Mouse (Mus musculus) heart, adult 2 months (tissue): Measurements from ENCODE around the gene Gm20388.

ENCODE experiments used
- CTCF ChIP-seq: fragments of 200-600 bp; IDR thresholded peaks from 2 replicates; pipeline ENCODE4 v1.8.1; 2022; ENCODE audit warnings: antibody characterized with exemption, mild to moderate bottlenecking, moderate library complexity
- EP300 ChIP-seq: fragments of 200-500 bp; IDR thresholded peaks from 2 replicates; pipeline ENCODE4 v1.6.1; 2011; ENCODE audit warnings: low read depth, low read length, control low read depth; ENCODE audit not compliant: insufficient read depth
- POLR2A ChIP-seq: fragments of 200-500 bp; IDR thresholded peaks from 2 replicates; pipeline ENCODE4 v1.6.1; 2011; ENCODE audit warnings: mild to moderate bottlenecking, low read depth, low read length, control low read depth; ENCODE audit not compliant: insufficient read depth

DNA sequence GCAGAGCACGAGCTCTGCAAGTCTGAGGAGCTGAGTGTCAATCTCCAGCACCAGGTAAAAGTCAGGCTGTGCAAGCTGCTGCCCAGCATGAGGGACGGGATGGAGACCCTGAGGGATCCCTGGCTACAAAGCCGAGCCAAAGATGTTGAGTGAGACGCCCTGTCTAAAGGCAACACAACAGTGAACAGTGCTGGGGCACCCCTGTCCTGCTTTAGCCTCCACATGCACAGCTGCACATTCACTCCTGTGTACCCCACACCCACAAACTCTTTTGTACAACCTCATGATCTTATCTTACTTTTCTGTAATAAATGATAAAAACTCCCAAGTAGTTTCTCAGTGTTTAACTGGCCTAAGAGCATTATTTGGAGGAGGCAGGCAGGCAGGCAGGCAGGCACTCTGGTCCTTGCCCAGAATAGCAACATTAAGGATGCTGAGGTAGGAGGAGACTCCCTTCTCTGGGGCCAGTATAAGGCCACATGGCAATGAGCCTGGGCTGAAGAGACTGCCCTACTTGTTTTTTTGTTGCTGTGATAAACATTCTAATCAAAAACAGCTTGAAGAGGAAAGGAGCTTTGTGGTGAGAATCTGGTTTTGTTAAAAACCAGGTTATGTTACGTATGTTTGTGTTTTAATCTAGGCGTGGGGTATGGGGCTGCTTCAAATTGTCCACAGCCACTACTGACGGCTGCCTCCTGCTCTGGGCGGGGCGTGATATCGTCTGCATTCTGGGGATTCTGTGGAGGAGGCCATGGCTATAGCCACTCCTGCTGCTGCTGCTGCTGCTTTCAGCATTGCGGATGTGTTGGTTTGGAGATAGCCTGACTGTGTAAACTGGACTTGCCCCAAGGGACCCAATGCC, 3007.1 kb downstream of the Gm20388 start:
- peak; percentile 19; the same call in 1 of the 2 replicates for TF ChIP-seq POLR2A
- no peak for TF ChIP-seq EP300
- no peak for TF ChIP-seq CTCF
